Mouse (Mus musculus) spleen, embryonic (tissue): ENCODE measurements around the gene Fam92b.

Experiments
- CTCF ChIA-PET: fragments of 350-600 bp; sonication (Branson Sonifier 250); formaldehyde crosslinking; loops from one replicate; lab custom pipeline; 2022; lab: Charles Lee

The Fam92b gene

DNA sequence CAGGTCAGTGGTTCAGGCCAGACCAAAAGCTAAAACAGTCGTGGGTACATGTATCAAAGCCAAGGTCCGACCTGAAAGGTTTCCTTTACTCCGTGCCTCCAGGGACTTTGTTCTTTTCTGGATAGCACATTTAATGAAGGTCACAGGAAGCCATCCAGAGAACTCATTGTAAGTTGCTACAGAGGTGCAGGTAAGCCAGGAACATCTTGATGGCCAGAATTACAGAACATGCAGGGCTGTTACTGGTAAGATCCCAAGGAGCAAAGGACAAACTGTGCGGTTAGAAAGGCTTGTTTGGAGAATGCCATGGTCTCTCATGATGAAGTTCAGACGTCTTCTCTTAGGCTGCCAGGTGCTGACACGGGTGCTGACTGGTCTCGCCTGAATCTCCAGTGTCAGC, 60.7 kb downstream of the Fam92b start:
- CTCF ChIA-PET: interaction anchor here (0.8 kb wide), 1 partner anchor 21 kb away, joined by 3 read pairs; no protein-coding TSS in a partner anchor
